Mouse (Mus musculus) layer of hippocampus, postnatal 14 days (tissue): ENCODE data around the gene Pard6a. TPM values are rescaled to one million over a fixed set of nuclear protein-coding genes. Genes with fewer than 3 reads are reported as not detected.

Experiments used
- DNase-seq, 2 experiments: peaks; one replicate each; pipeline ENCODE4 v3.0.0; 2021 to 2022; ENCODE audit warnings: low spot score in 2 of 2, mixed read lengths in 1 of 2
- total RNA-seq, 2 experiments: library from RNA; stranded (reverse); gene quantifications; 2 replicates each; pipeline ENCODE4 v1.2.3; 2021

Pard6a gene
- total RNA-seq, 2 experiments from 2014 or later, result 36.8 to 38.4 TPM

GRCm38 (mm10) chr8:105743301-105743700, 42.4 kb downstream of the Pard6a start:
- no peak for DNase-seq

DNA sequence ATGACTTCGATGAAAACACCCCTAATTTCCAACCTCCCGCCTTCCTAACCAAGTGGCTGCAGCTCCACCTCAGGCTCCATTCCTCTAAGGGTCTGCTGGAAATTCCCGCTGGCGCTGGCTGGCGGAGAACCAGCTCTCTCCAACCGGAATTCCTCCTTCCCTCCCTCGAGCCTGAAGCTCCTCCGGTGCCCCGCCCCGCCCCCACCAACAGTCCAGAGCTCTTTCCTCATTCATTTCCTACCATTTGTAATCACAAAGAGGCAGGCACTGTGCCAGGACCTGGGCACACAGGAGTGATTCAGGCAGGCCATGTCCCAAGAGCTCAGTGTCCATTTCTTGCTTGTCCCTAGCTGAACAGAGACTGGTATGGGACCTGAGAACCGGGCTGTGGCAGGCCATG, 49.7 kb downstream of the Pard6a start:
- DNase-seq, result peak; percentile 40 to 60

Other genes with a start within 250 kb of the Pard6a start
- 10 to 100 TPM; 29.0 to 30.2 TPM for gene Tppp3, start 229.6 kb upstream of the Pard6a start, total RNA-seq
- gene Zdhhc1, start 204.2 kb upstream of the Pard6a start, total RNA-seq, result 10 to 100 TPM; 20.8 to 22.4 TPM
- under 1 TPM; 0.18 to 0.21 TPM for gene Hsd11b2, start 182.4 kb upstream of the Pard6a start, total RNA-seq
- gene Atp6v0d1, start 135.1 kb upstream of the Pard6a start, total RNA-seq, result 100 to 1,000 TPM; 321 to 323 TPM
- gene Ripor1, start 95.9 kb upstream of the Pard6a start, total RNA-seq, result 10 to 100 TPM; 81.6 to 86.9 TPM
- 10 to 100 TPM; 60.4 to 64.1 TPM for gene Ctcf, start 64.6 kb upstream of the Pard6a start, total RNA-seq
- gene Agrp, start 63.8 kb upstream of the Pard6a start, total RNA-seq, result not detected
- gene Carmil2, start 14.9 kb upstream of the Pard6a start, total RNA-seq, result 10 to 100 TPM; 64.7 to 68.4 TPM
- 10 to 100 TPM; 42.8 to 43.5 TPM for gene Acd, start within 50 bp of the Pard6a start, total RNA-seq
- not detected for gene 4933405L10Rik, start 6.5 kb downstream of the Pard6a start, total RNA-seq
- gene Enkd1, start 7.1 kb downstream of the Pard6a start, total RNA-seq, result 1 to 10 TPM; 8.6 to 9.0 TPM
- gene Gfod2, start 57.5 kb downstream of the Pard6a start, total RNA-seq, result 10 to 100 TPM; 21.5 to 26.7 TPM
- gene Ranbp10, start 126.2 kb downstream of the Pard6a start, total RNA-seq, result 10 to 100 TPM; 25.5 to 26.0 TPM
- under 1 TPM; 0.24 to 0.85 TPM for gene Tsnaxip1, start 126.6 kb downstream of the Pard6a start, total RNA-seq
- gene Cenpt, start 152.1 kb downstream of the Pard6a start, total RNA-seq, result 10 to 100 TPM; 18.8 to 19.5 TPM
- 10 to 100 TPM; 34.5 to 36.1 TPM for gene Thap11, start 154.0 kb downstream of the Pard6a start, total RNA-seq
- 10 to 100 TPM; 36.5 to 45.5 TPM for gene Nutf2, start 159.4 kb downstream of the Pard6a start, total RNA-seq
- gene Edc4, start 179.7 kb downstream of the Pard6a start, total RNA-seq, result 10 to 100 TPM; 57.2 to 66.0 TPM
- gene Nrn1l, start 192.4 kb downstream of the Pard6a start, total RNA-seq, result 1 to 10 TPM; 1.1 to 2.1 TPM
- gene Pskh1, start 199.3 kb downstream of the Pard6a start, total RNA-seq, result 1 to 10 TPM; 7.2 to 9.0 TPM
- 1 to 10 TPM; 1.2 to 1.3 TPM for gene Ctrl, start 232.7 kb downstream of the Pard6a start, total RNA-seq
- 10 to 100 TPM; 62.8 to 71.5 TPM for gene Psmb10, start 237.3 kb downstream of the Pard6a start, total RNA-seq
- 10 to 100 TPM; 46.9 to 52.8 TPM for gene Lcat, start 242.2 kb downstream of the Pard6a start, total RNA-seq